Mouse (Mus musculus): Measurements from ENCODE around the gene Ulk2.
"Not testable (repeated sequence)": the region's sequence is repeated elsewhere in the genome, so short reads cannot be mapped to it uniquely, and the experiment has no call there.

Ulk2 gene

DNA sequence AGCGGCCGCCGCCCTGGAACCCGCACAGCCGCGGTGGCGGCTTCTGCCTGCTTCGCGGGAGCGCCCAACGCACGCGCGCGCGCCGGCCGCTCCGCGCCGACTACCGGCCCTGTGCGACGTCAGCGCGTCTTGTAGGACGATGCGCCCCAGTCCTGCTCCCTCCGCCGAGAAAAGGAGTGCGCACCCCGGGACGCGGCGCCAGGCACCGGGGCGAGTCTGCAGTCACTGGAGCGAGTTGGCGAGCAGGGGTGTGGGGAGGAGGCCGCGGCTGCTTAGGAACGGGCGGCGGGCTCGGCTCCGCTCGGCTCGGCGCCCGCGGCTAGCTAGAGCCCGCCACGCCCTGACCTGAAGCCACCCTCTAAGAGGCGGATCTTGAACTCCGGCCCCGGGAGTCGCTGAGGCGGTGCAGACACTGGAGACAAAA lies at the start of gene Ulk2:
TSS of gene Ulk2 (minus strand) at position 86 of the 424 bp plus-strand sequence.
- DNase-seq (ENCODE audit: low read depth, low spot score): peak; percentile 89
- no peaks in the 10 kb centered on the region for H3K27me3 ChIP-seq (ENCODE audit: control insufficient read depth, insufficient read depth, low read length, poor library complexity, severe bottlenecking)
- H3K36me3 ChIP-seq (ENCODE audit: control insufficient read depth, insufficient read depth, low read length, poor library complexity, severe bottlenecking): no peaks in the 10 kb centered on the region

GRCm38 (mm10) chr11:61882183-61882582 lies 27.3 kb upstream of the Ulk2 start:
- peak; percentile 26 for DNase-seq (ENCODE audit: low read depth, low spot score)
- Histone ChIP-seq H3K36me3 (ENCODE audit: control insufficient read depth, insufficient read depth, low read length, poor library complexity, severe bottlenecking) (peaks cover 17% of the 10 kb centered on the region), H3K27me3 (ENCODE audit: control insufficient read depth, insufficient read depth, low read length, poor library complexity, severe bottlenecking) (no peaks in the 10 kb centered on the region; the same call in 1 of the 2 replicates)

DNA sequence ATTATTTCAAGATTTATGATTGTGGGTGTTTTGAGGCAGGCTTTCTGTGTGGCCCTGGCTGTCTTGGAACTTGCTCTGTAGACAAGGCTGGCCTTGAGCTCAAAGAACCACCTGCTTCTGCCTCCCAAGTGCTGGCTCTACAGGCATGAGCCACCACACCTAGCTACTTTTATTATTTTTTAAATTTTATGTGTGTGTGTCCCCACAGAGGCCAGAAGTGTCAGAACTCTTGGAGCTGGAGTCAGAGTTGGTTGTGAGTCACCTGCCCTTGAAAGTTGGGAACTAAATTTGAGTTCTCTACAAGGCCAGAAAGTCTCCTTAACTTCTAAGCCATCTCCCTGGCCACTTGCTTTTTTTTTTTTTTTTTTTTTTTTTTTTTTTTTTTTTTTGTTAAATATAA lies 25.0 kb upstream of the Ulk2 start:
- no peak for DNase-seq (ENCODE audit: low read depth, low spot score)
- no peaks in the 10 kb centered on the region for H3K27me3 ChIP-seq (ENCODE audit: control insufficient read depth, insufficient read depth, low read length, poor library complexity, severe bottlenecking)

GRCm38 (mm10) chr11:61871881-61872280 lies 17.0 kb upstream of the Ulk2 start:
- no peak for DNase-seq (ENCODE audit: low read depth, low spot score)
- Histone ChIP-seq H3K27me3 (ENCODE audit: control insufficient read depth, insufficient read depth, low read length, poor library complexity, severe bottlenecking) (no peaks in the 10 kb centered on the region), H3K36me3 (ENCODE audit: control insufficient read depth, insufficient read depth, low read length, poor library complexity, severe bottlenecking) (peaks cover 28% of the 10 kb centered on the region)

More for the DNA sequence above, 25.0 kb upstream of the Ulk2 start:
- peaks cover 24% of the 10 kb centered on the region for H3K36me3 ChIP-seq (ENCODE audit: control insufficient read depth, insufficient read depth, low read length, poor library complexity, severe bottlenecking)

GRCm38 (mm10) chr11:61866856-61867255 lies 12.0 kb upstream of the Ulk2 start:
- Histone ChIP-seq H3K36me3 (ENCODE audit: control insufficient read depth, insufficient read depth, low read length, poor library complexity, severe bottlenecking) (peaks cover 2% of the 10 kb centered on the region; the same call in 1 of the 2 replicates), H3K27me3 (ENCODE audit: control insufficient read depth, insufficient read depth, low read length, poor library complexity, severe bottlenecking) (no peaks in the 10 kb centered on the region)
- DNase-seq (ENCODE audit: low read depth, low spot score): no peak

DNA sequence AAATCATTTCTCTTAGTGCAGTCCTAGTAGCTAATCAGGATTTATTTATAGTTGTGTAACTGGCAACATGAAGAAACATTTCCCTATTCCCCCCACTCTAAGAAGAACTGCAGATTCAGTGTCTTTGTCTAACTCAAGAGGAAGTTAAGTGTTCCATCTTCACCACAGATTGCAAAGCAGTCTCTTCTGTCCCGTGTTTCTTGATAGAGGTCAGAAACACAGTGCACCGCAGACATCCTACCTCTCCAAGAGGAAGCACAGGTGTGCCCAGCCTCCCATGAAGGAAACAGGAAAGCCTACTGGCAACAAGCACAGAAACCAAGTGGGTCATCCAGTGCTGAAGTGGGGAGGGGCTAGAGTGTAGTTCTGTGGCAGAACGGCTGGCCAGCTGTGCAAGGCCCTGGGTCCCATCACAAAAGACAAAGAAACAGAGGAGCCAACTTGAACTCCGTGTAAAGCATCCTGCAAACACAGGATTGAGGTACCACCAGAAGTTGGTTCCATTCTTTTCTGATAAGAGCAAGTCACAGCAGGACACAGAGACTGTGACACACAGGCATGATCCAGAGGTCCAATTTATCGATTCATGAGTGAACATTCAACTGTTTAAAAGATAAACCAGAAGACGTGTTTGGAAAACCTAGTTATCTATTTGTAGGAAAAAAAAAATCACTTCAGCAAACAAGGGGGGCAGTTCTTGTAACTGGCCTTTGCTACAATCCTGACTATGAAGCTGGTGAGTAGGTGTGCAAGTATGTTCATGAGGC lies 7.1 kb upstream of the Ulk2 start:
- DNase-seq (ENCODE audit: low read depth, low spot score): no peak
- Histone ChIP-seq H3K27me3 (ENCODE audit: control insufficient read depth, insufficient read depth, low read length, poor library complexity, severe bottlenecking) (no peaks in the 10 kb centered on the region), H3K36me3 (ENCODE audit: control insufficient read depth, insufficient read depth, low read length, poor library complexity, severe bottlenecking) (no peaks in the 10 kb centered on the region)

DNA sequence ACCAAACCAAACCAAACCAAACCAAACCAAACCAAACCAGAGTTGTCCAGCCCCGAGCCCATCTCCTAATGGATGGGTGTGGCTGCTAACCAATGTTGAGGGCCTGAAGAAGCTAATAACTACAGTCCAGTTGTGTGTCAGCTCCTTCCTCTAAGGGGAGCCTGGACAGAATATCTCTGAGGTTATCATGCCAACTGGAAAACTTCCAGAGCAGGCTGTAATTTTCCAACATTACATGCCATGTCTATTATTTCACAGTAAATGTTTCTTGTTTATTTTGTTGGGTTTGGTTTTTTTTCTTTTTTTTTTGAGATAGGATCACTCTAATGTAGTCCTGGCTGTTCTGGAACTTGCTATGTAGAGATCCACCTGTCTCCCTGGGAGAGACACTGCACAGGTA lies 4.4 kb upstream of the Ulk2 start:
- no peaks in the 10 kb centered on the region for H3K27me3 ChIP-seq (ENCODE audit: control insufficient read depth, insufficient read depth, low read length, poor library complexity, severe bottlenecking)
- no peaks in the 10 kb centered on the region for H3K36me3 ChIP-seq (ENCODE audit: control insufficient read depth, insufficient read depth, low read length, poor library complexity, severe bottlenecking)
- no peak for DNase-seq (ENCODE audit: low read depth, low spot score)

- Histone ChIP-seq H3K36me3 (ENCODE audit: control insufficient read depth, insufficient read depth, low read length, poor library complexity, severe bottlenecking) (no peaks in the 10 kb centered on the region), H3K27me3 (ENCODE audit: control insufficient read depth, insufficient read depth, low read length, poor library complexity, severe bottlenecking) (no peaks in the 10 kb centered on the region)
- peak; percentile 13 for DNase-seq (ENCODE audit: low read depth, low spot score)
Observed at GRCm38 (mm10) chr11:61855539-61855938, 666 bp upstream of the Ulk2 start.

DNA sequence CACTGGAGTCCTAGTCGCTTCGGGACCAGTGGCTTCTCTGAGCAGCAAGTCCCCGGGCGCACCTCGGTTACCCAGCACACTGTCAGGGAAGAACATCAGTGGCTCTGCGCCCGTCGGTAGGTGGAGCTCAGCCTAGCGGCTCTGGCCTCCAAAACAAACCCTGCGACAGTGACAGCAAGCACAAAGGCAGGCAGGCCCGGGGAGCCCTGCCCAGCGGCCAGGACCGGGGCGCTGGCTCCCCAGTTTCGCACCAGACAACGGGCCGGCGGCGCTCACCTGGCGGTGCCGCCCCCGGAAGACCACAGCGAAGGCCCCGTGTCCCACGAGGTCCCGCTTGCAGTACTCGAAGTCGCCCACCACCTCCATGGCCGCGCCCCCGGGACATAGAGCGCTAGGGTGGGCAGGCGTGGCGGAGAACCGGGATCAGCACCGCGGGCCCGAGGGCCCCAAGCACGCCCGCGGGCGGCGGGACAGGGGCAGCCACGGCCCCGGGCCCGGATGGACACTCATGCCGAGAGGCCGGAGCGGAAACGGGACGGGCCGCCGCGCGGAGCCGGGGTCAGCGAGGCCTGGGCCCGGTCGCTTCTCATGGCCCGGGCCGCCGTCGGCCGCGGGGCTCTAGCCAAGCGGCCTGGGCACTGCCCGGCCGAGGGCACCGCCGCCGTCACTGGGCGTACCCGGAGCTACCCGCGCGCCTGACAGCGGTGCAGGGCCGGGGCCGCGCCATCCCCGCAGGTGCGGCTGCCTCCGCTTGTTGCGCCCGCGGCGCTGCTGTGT lies 474 bp downstream of the Ulk2 start:
- DNase-seq (ENCODE audit: low read depth, low spot score): peak; percentile 83
- H3K36me3 ChIP-seq (ENCODE audit: control insufficient read depth, insufficient read depth, low read length, poor library complexity, severe bottlenecking): no peaks in the 10 kb centered on the region
- no peaks in the 10 kb centered on the region for H3K27me3 ChIP-seq (ENCODE audit: control insufficient read depth, insufficient read depth, low read length, poor library complexity, severe bottlenecking)

GRCm38 (mm10) chr11:61853659-61854058 lies 1.2 kb downstream of the Ulk2 start:
- no peak for DNase-seq (ENCODE audit: low read depth, low spot score)
- no peaks in the 10 kb centered on the region for H3K36me3 ChIP-seq (ENCODE audit: control insufficient read depth, insufficient read depth, low read length, poor library complexity, severe bottlenecking)
- H3K27me3 ChIP-seq (ENCODE audit: control insufficient read depth, insufficient read depth, low read length, poor library complexity, severe bottlenecking): no peaks in the 10 kb centered on the region

DNA sequence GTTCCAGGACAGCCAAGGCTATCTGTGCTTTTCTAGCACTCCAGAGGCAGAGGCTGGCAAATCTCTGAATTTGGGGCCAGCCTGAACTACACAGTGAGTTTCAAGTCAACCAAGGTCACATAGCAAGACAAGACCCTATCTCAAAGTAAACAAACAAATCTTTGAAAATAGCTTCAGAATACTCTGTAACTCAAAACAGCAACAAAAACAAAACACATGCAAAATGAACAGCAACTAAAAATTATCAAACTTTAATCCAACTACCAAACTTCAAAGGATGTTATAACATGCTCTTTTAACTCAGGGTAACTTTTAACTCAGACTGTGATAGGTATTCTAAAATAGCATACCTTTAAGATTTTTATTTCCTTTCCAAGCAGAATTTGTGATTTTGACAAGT lies 2.0 kb downstream of the Ulk2 start:
- H3K27me3 ChIP-seq (ENCODE audit: control insufficient read depth, insufficient read depth, low read length, poor library complexity, severe bottlenecking): no peaks in the 10 kb centered on the region
- no peak for DNase-seq (ENCODE audit: low read depth, low spot score)
- no peaks in the 10 kb centered on the region for H3K36me3 ChIP-seq (ENCODE audit: control insufficient read depth, insufficient read depth, low read length, poor library complexity, severe bottlenecking)

DNA sequence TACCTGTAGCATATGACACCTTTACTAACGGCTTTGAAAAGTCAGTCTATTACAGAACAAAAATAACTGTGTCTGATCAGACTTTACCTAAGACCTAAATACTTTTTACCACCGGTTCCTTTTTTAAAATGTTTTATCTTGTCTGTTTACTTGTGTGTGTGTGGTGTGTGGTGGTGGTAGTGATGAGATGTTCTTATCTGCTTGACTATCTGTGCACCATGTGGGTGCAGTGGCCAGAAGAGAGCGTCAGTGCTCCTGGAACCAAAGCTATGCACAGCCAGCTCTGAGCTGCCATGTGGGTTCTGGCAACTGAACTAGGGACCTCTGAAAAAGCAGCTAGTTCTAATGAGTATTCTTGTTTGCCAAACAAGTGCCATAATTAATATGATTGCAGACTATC lies 3.7 kb downstream of the Ulk2 start:
- Histone ChIP-seq H3K36me3 (ENCODE audit: control insufficient read depth, insufficient read depth, low read length, poor library complexity, severe bottlenecking) (no peaks in the 10 kb centered on the region), H3K27me3 (ENCODE audit: control insufficient read depth, insufficient read depth, low read length, poor library complexity, severe bottlenecking) (no peaks in the 10 kb centered on the region)
- no peak for DNase-seq (ENCODE audit: low read depth, low spot score)

- not testable (repeated sequence) for H3K36me3 ChIP-seq (ENCODE audit: control insufficient read depth, insufficient read depth, low read length, poor library complexity, severe bottlenecking); H3K27me3 ChIP-seq (ENCODE audit: control insufficient read depth, insufficient read depth, low read length, poor library complexity, severe bottlenecking)
- peak; percentile 32 for DNase-seq (ENCODE audit: low read depth, low spot score)
Observed at GRCm38 (mm10) chr11:61840663-61841062, 14.2 kb downstream of the Ulk2 start.

DNA sequence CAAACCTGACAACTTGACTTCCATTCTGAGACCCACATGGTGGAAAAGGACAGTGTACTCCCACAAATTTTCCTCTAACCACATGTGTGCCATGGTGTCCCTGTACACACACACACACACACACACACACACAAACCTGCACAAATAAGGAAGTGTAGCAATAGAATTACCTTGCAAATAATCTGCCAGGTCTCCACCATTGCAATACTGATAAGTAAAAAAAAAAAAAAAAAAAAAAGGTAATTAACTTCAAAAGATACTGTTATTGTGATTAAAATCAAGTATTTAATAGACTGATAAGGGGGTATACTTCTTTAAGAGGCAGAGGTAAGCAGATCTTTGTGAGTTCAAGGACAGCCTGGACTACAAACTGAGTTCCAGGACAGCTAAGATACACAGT lies 14.9 kb downstream of the Ulk2 start:
- Histone ChIP-seq H3K36me3 (ENCODE audit: control insufficient read depth, insufficient read depth, low read length, poor library complexity, severe bottlenecking) (no peaks in the 10 kb centered on the region; the same call in 1 of the 2 replicates), H3K27me3 (ENCODE audit: control insufficient read depth, insufficient read depth, low read length, poor library complexity, severe bottlenecking) (no peaks in the 10 kb centered on the region)
- DNase-seq (ENCODE audit: low read depth, low spot score): no peak

- Histone ChIP-seq H3K36me3 (ENCODE audit: control insufficient read depth, insufficient read depth, low read length, poor library complexity, severe bottlenecking) (no peaks in the 10 kb centered on the region; the same call in 1 of the 2 replicates), H3K27me3 (ENCODE audit: control insufficient read depth, insufficient read depth, low read length, poor library complexity, severe bottlenecking) (no peaks in the 10 kb centered on the region)
Observed at GRCm38 (mm10) chr11:61839182-61839581, 15.7 kb downstream of the Ulk2 start.

More at GRCm38 (mm10) chr11:61839182-61839581, 15.7 kb downstream of the Ulk2 start:
- DNase-seq (ENCODE audit: low read depth, low spot score): no peak
